Mouse (Mus musculus) lung, postnatal 0 days (tissue): Measurements from ENCODE around the gene Npcd. TPM values are rescaled to one million over a fixed set of nuclear protein-coding genes. Genes with fewer than 3 reads are reported as not detected.
A peak's percentile ranks its signal among the peaks of the same experiment; 100 is the strongest.

Source experiments
- ATAC-seq: fragments of 200-750 bp; cut with Nextera tagmentation; 2 replicates; pipeline ENCODE4 v1.8.0; 2017; ENCODE audit warnings: moderate library complexity
- DNase-seq: peaks from one replicate; pipeline ENCODE4 v3.0.0-alpha.2; 2016; ENCODE audit warnings: low spot score
- H3K27ac ChIP-seq: fragments of 300-500 bp; sonication (generic); 2 replicates; pipeline ENCODE4 v1.5.1; 2014; ENCODE audit warnings: antibody characterized with exemption, mild to moderate bottlenecking, low read length, mixed read lengths
- H3K27me3 ChIP-seq: fragments of 300-500 bp; sonication (generic); replicated peaks from 2 replicates; pipeline ENCODE4 v1.6.1; 2014; ENCODE audit warnings: low read length, mixed read lengths; ENCODE audit not compliant: insufficient read depth
- H3K36me3 ChIP-seq: fragments of 300-500 bp; sonication (generic); 2 replicates; pipeline ENCODE4 v1.6.1; 2014; ENCODE audit warnings: low read length, mixed read lengths; ENCODE audit not compliant: insufficient read depth
- H3K4me1 ChIP-seq: fragments of 300-500 bp; sonication (generic); 2 replicates; pipeline ENCODE4 v1.6.1; 2014; ENCODE audit warnings: antibody characterized with exemption, low read depth, low read length, mixed read lengths; ENCODE audit not compliant: insufficient read depth
- H3K4me2 ChIP-seq: fragments of 300-500 bp; sonication (generic); replicated peaks from 2 replicates; pipeline ENCODE4 v1.6.1; 2014; ENCODE audit warnings: low read depth, mild to moderate bottlenecking, low read length, moderate library complexity, mixed read lengths
- H3K4me3 ChIP-seq: fragments of 300-500 bp; sonication (generic); 2 replicates; pipeline ENCODE4 v1.5.1; 2014; ENCODE audit warnings: low read depth, low read length
- H3K9ac ChIP-seq: fragments of 300-500 bp; sonication (generic); replicated peaks from 2 replicates; pipeline ENCODE4 v1.6.1; 2014; ENCODE audit warnings: low read depth, mild to moderate bottlenecking
- H3K9me3 ChIP-seq: fragments of 300-500 bp; sonication (generic); 2 replicates; pipeline ENCODE4 v1.6.1; 2016; ENCODE audit warnings: low read length, mixed read lengths
- CTCF ChIP-seq: IDR thresholded peaks from 2 replicates; pipeline ENCODE4 v1.5.1; 2016; ENCODE audit warnings: antibody characterized with exemption, mild to moderate bottlenecking
- EP300 ChIP-seq: IDR thresholded peaks from 2 replicates; pipeline ENCODE4 v1.6.1; 2016; ENCODE audit warnings: antibody characterized with exemption, mild to moderate bottlenecking, control low read depth
- WGBS: fragments of 180-500 bp; shearing (Covaris S2); extraction: QIAGEN DNeasy Blood & Tissue Kit; methylation state at CpG from one replicate; pipeline ENCODE4 v1.1.7; 2014; 5-methylcytosine and 5-hydroxymethylcytosine counted together
- polyA plus RNA-seq: library from polyadenylated mRNA; unstranded; fragments of >200 nt; fragmentation: Nextera tagmentation; extraction: Ambion mirVana; gene quantifications from 2 replicates; pipeline ENCODE4 v1.2.1, GENCODE M21; 2015

Gene Npcd
- polyA plus RNA-seq, 1 experiment from 2014 or later: not detected

DNA sequence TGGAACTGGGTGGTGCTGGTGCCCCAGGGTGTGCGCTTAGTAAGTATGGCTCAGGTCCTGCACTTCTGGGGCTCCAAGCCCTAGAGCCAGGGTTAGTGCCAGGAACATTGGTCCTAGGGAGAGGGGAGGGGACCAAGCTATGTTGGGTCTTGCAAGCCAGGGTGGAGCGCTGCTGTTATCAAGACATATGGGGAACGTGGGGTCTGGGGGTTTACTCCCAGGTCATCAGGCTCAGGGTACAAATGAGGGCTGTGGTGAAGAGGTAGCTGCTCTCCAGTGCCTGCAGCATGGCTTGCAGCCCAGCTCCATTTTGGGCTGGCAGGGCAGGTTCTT, 80.7 kb downstream of the Npcd start:
- Histone ChIP-seq H3K4me3 (no peak overlapping the region), H3K9me3 (no peaks in the 10 kb centered on the region), H3K4me2 (no peak overlapping the region), H3K27ac (no peak overlapping the region), H3K36me3 (no peaks in the 10 kb centered on the region), H3K27me3 (no peaks in the 10 kb centered on the region), H3K4me1 (0 out of 2 replicates have a peak, but pooled peaks cover 3% of the 10 kb centered on the region), H3K9ac (no peak overlapping the region)
- no peak for DNase-seq
- no peak for ATAC-seq
- WGBS: 96% methylated on average over 3 of the region's 3 CpGs
- no peak for TF ChIP-seq EP300
- TF ChIP-seq CTCF: no peak

DNA sequence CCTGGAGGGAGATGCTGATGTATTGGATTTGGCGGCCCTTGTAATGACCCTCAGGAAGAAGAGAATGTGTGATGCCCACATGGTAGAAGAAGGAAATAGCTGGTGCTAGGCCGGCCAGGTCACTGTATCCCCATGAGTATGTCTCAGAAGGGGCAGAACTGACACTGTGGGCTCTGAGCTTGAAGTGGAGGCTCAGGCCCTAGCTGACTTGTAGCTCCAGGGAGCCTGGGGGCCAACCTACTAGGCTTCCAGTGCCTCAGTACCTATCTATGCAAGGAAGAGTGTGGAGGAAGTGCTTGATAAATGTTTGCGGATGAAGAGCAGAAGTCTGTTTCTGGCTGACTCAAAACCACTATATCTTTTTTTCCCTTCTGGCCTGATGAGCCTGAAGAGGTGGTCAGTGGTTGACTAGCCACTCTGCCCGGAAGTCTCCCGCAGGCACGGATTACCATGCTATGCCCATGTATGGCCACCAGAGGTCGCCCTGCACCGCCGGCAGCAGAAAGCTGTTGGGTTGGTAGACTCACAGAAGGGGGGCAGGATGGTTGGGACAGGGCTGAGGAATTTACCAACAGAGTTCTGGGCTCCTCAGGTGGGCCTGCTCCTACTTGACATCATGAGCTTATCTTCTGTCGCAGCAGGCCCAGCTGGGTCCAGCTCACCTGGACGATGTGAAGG, 81.2 kb downstream of the Npcd start:
- TF ChIP-seq EP300 (no peak), CTCF (peak; percentile 100)
- 22% methylated on average over 11 of the region's 11 CpGs for WGBS
- no peaks in the 10 kb centered on the region for H3K36me3 ChIP-seq
- ATAC-seq (peak; percentile 63), DNase-seq (peak; percentile 77)
- H3K9ac ChIP-seq: no peak overlapping the region
- no peaks in the 10 kb centered on the region for H3K27me3 ChIP-seq
- no peak overlapping the region for H3K4me2 ChIP-seq
- no peaks in the 10 kb centered on the region for H3K9me3 ChIP-seq
- H3K27ac ChIP-seq: no peak overlapping the region
- H3K4me1 ChIP-seq: 0 out of 2 replicates have a peak, but pooled peaks cover 3% of the 10 kb centered on the region
- H3K4me3 ChIP-seq: no peak overlapping the region

GRCm38 (mm10) chr15:79751772-79752171, 82.3 kb downstream of the Npcd start:
- H3K27ac ChIP-seq: no peak overlapping the region
- TF ChIP-seq EP300: no peak
- no peak for TF ChIP-seq CTCF
- DNase-seq (no peak), ATAC-seq (no peak)
- 70% methylated on average over 16 of the region's 17 CpGs for WGBS
- no peak overlapping the region for H3K4me3 ChIP-seq
- no peaks in the 10 kb centered on the region for H3K9me3 ChIP-seq
- 0 out of 2 replicates have a peak, but pooled peaks cover 3% of the 10 kb centered on the region for H3K4me1 ChIP-seq
- H3K9ac ChIP-seq: no peak overlapping the region
- H3K27me3 ChIP-seq: no peaks in the 10 kb centered on the region
- H3K36me3 ChIP-seq: no peaks in the 10 kb centered on the region
- no peak overlapping the region for H3K4me2 ChIP-seq

- Histone ChIP-seq H3K4me1 (no peaks in the 10 kb centered on the region), H3K27ac (no peak overlapping the region), H3K4me3 (no peak overlapping the region), H3K9me3 (no peaks in the 10 kb centered on the region), H3K27me3 (no peaks in the 10 kb centered on the region), H3K36me3 (no peaks in the 10 kb centered on the region), H3K9ac (no peak overlapping the region), H3K4me2 (no peak overlapping the region)
- ATAC-seq (no peak), DNase-seq (no peak)
- WGBS: 82% methylated on average over 8 of the region's 8 CpGs
- TF ChIP-seq CTCF: no peak
- no peak for TF ChIP-seq EP300
Measured at GRCm38 (mm10) chr15:79750266-79750665, 83.8 kb downstream of the Npcd start.

DNA sequence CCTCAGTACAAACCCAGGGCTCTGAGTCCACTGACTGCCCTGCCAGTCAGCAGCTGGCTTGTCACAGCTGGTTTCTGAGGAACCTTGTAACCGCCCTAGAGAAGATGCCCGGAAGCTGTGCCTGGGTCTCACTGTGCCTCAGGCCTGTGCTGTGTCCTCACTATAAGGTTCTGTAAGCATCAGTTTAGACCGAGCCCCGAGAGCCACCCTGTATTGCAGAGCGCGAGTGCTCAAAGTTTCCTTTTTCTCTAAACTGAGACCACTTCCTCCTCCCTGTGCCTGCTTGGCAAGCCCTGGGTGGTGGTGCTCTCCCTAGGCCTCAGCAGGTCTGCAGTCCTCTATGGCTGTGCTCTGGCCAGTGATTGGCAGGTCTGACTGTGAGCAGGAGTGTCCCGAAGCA, 84.9 kb downstream of the Npcd start:
- ATAC-seq: no peak

GRCm38 (mm10) chr15:79747998-79748397, 86.0 kb downstream of the Npcd start:
- Histone ChIP-seq H3K27me3 (no peaks in the 10 kb centered on the region), H3K27ac (no peak overlapping the region), H3K9ac (no peak overlapping the region), H3K4me3 (no peak overlapping the region), H3K9me3 (no peaks in the 10 kb centered on the region), H3K4me2 (no peak overlapping the region), H3K36me3 (no peaks in the 10 kb centered on the region), H3K4me1 (no peaks in the 10 kb centered on the region)
- TF ChIP-seq EP300 (no peak), CTCF (peak; percentile 66)
- no peak for ATAC-seq
- 60% methylated on average over 11 of the region's 11 CpGs for WGBS
- no peak for DNase-seq

More for the DNA sequence above, 84.9 kb downstream of the Npcd start:
- no peaks in the 10 kb centered on the region for H3K36me3 ChIP-seq
- no peak overlapping the region for H3K4me3 ChIP-seq
- no peaks in the 10 kb centered on the region for H3K27me3 ChIP-seq
- H3K9ac ChIP-seq: no peak overlapping the region
- TF ChIP-seq CTCF: no peak
- no peak for TF ChIP-seq EP300
- no peaks in the 10 kb centered on the region for H3K9me3 ChIP-seq
- no peak overlapping the region for H3K4me2 ChIP-seq
- 83% methylated on average over 7 of the region's 7 CpGs for WGBS
- H3K27ac ChIP-seq: no peak overlapping the region
- no peak for DNase-seq
- H3K4me1 ChIP-seq: no peaks in the 10 kb centered on the region
